Mouse (Mus musculus): ENCODE measurements around the gene Slc40a1.

The Slc40a1 gene

GRCm38 (mm10) chr1:45883378-45883777 lies 42.9 kb downstream of the Slc40a1 start:
- no peak for DNase-seq (ENCODE audit: low read depth, low spot score)

- no peak for DNase-seq (ENCODE audit: low read depth, low spot score)
These were observed 44.2 kb downstream of the Slc40a1 start for GRCm38 (mm10) chr1:45882076-45882475.

- no peak for DNase-seq (ENCODE audit: low read depth, low spot score)
These were observed 45.0 kb downstream of the Slc40a1 start for GRCm38 (mm10) chr1:45881228-45881832.

GRCm38 (mm10) chr1:45877463-45877862 lies 48.9 kb downstream of the Slc40a1 start:
- DNase-seq (ENCODE audit: low read depth, low spot score) = no peak

- DNase-seq (ENCODE audit: low read depth, low spot score) = no peak
These were observed 49.7 kb downstream of the Slc40a1 start for GRCm38 (mm10) chr1:45876450-45877198.

- DNase-seq (ENCODE audit: low read depth, low spot score) = no peak
These were observed 50.7 kb downstream of the Slc40a1 start for GRCm38 (mm10) chr1:45875640-45876039.

- no peak for DNase-seq (ENCODE audit: low read depth, low spot score)
These were observed 53.1 kb downstream of the Slc40a1 start for GRCm38 (mm10) chr1:45873250-45873649.

- DNase-seq (ENCODE audit: low read depth, low spot score) = no peak
These were observed 57.7 kb downstream of the Slc40a1 start for GRCm38 (mm10) chr1:45868479-45869137.

- DNase-seq (ENCODE audit: low read depth, low spot score) = no peak
These were observed 58.3 kb downstream of the Slc40a1 start for GRCm38 (mm10) chr1:45868050-45868449.

- no peak for DNase-seq (ENCODE audit: low read depth, low spot score)
These were observed 59.9 kb downstream of the Slc40a1 start for GRCm38 (mm10) chr1:45866288-45867018.

GRCm38 (mm10) chr1:45865727-45866126 lies 60.6 kb downstream of the Slc40a1 start:
- DNase-seq (ENCODE audit: low read depth, low spot score) = no peak

- DNase-seq (ENCODE audit: low read depth, low spot score) = no peak
These were observed 61.0 kb downstream of the Slc40a1 start for GRCm38 (mm10) chr1:45865316-45865715.

GRCm38 (mm10) chr1:45864564-45865014 lies 61.7 kb downstream of the Slc40a1 start:
- no peak for DNase-seq (ENCODE audit: low read depth, low spot score)

- no peak for DNase-seq (ENCODE audit: low read depth, low spot score)
These were observed 62.7 kb downstream of the Slc40a1 start for GRCm38 (mm10) chr1:45863641-45864040.

- no peak for DNase-seq (ENCODE audit: low read depth, low spot score)
These were observed 65.2 kb downstream of the Slc40a1 start for GRCm38 (mm10) chr1:45861162-45861561.

- DNase-seq (ENCODE audit: low read depth, low spot score) = no peak
These were observed 66.0 kb downstream of the Slc40a1 start for GRCm38 (mm10) chr1:45860349-45860748.

Measured in brain, embryonic 18.5 days (tissue).